10 mouse cellular contexts compared by ENCODE assay signal in genomic region chr4:114997051-114997450, GRCm38 (mm10). TPM values are rescaled to one million over a fixed set of nuclear protein-coding genes. Genes with fewer than 3 reads are reported as not detected.
DNase-seq lines count a peak whose midpoint lies in the region; ATAC-seq and TF ChIP-seq lines count a peak whose summit lies in the region.
"Had no signal": no experiment of that assay in that cellular context is flagged by ENCODE, and none has a peak within 500 bp of the region (broad histone marks: within the 10 kb centered on the region; RNA-seq: fewer than 3 reads in every experiment).

No protein-coding gene starts in this region.

- H3K79me2 ChIP-seq in MEL (ENCODE audit: control insufficient read depth, insufficient read depth, low read length, poor library complexity): peaks cover 14% of the 10 kb centered on the region

- H3K27ac ChIP-seq in limb, embryonic 14.5 days (replicated peaks; ENCODE audit: low read depth, low read length): no peak overlapping the region
- H3K27ac ChIP-seq in limb, embryonic 10.5 days: no peak overlapping the region
- H3K27ac ChIP-seq in MEL (ENCODE audit: control insufficient read depth, low read depth, low read length): no peak overlapping the region
- H3K27ac ChIP-seq: heart, embryonic 13.5 days; macrophage had no signal

- TF ChIP-seq CTCF in MEL (IDR thresholded peaks at IDR 0.05 in 2 of 3, conservative IDR thresholded peaks at IDR 0.05 in 1 of 3; ENCODE audit: control insufficient read depth in 1 of 3, insufficient read depth in 1 of 3, low read depth in 2 of 3, low read length in 3 of 3, poor library complexity in 1 of 3, severe bottlenecking in 1 of 3): peak in 2 of 3 experiments; percentile 54 to 67; a peak in 4 of 6 replicates

- no peaks in the 10 kb centered on the region for H3K36me3 ChIP-seq in limb, embryonic 14.5 days (ENCODE audit: control insufficient read depth, insufficient read depth, low read length)
- no peaks in the 10 kb centered on the region for H3K36me3 ChIP-seq in limb, embryonic 10.5 days
- H3K36me3 ChIP-seq in MEL (ENCODE audit: control insufficient read depth in 1 of 2, insufficient read depth in 2 of 2, low read length in 2 of 2): peaks cover 0 to 19% of the 10 kb centered on the region in 2 experiments; a peak in 2 of 4 replicates
- H3K36me3 ChIP-seq: heart, embryonic 13.5 days had no signal

- no peak overlapping the region for H3K9ac ChIP-seq in limb, embryonic 14.5 days (ENCODE audit: low read depth, low read length, severe bottlenecking)
- peak overlapping the region; percentile 26; the same call in 1 of the 2 replicates for H3K9ac ChIP-seq in MEL (ENCODE audit: control insufficient read depth, low read depth, low read length, poor library complexity, severe bottlenecking)
- H3K9ac ChIP-seq: heart, embryonic 13.5 days had no signal

- TF ChIP-seq RAD21 in MEL (IDR thresholded peaks at IDR 0.05; ENCODE audit: low read depth, low read length): peak; percentile 56

- H3K4me1 ChIP-seq in limb, embryonic 14.5 days (ENCODE audit: control insufficient read depth, insufficient read depth, low read length): peaks cover 12% of the 10 kb centered on the region
- peaks cover 15% of the 10 kb centered on the region for H3K4me1 ChIP-seq in limb, embryonic 10.5 days
- H3K4me1 ChIP-seq in MEL (ENCODE audit: control insufficient read depth in 1 of 2, insufficient read depth in 2 of 2, low read length in 2 of 2): peaks cover 1 to 15% of the 10 kb centered on the region in 2 experiments; a peak in 3 of 4 replicates

- H3K4me2 ChIP-seq in limb, embryonic 14.5 days (replicated peaks; ENCODE audit: low read depth, low read length, severe bottlenecking): no peak overlapping the region
- H3K4me2 ChIP-seq: heart, embryonic 13.5 days had no signal

- WGBS in limb, embryonic 14.5 days: 61% methylated on average over 3 of the region's 3 CpGs
- WGBS in limb, embryonic 10.5 days: 57% methylated on average over 3 of the region's 3 CpGs

- H3K9me3 ChIP-seq in limb, embryonic 14.5 days (ENCODE audit: control insufficient read depth, low read length): no peaks in the 10 kb centered on the region
- no peaks in the 10 kb centered on the region for H3K9me3 ChIP-seq in limb, embryonic 10.5 days (replicated peaks)
- no peaks in the 10 kb centered on the region for H3K9me3 ChIP-seq in MEL (replicated peaks; ENCODE audit: insufficient read depth, low read length)
- H3K9me3 ChIP-seq: heart, embryonic 13.5 days had no signal

- peak; percentile 23 for DNase-seq in embryo, embryonic 10 days (ENCODE audit: low spot score)
- DNase-seq in embryo, embryonic 9.5 days (ENCODE audit: extremely low spot score): no peak
- peak; percentile 18 for DNase-seq in limb, embryonic 14.5 days (ENCODE audit: low spot score)
- no peak for DNase-seq in limb, embryonic 10.5 days (ENCODE audit: low spot score)
- DNase-seq in MEL (ENCODE audit: low read depth, low spot score): peak; percentile 68
- peak; percentile 6 to 54 for DNase-seq in heart, postnatal 14 days
- peak; percentile 67 for DNase-seq in retina, embryonic 14.5 days (ENCODE audit: low spot score)
- no peak for DNase-seq in urinary bladder, postnatal 10 days (ENCODE audit: low spot score)

- ATAC-seq in limb, embryonic 14.5 days (ENCODE audit: low FRiP score, low read depth): no peak

- intact Hi-C loops in heart, postnatal 14 days (cut with DNase I): loop anchor here (5.0 kb wide), 1 partner anchor 90 kb away; the partner anchor contains the start of gene Pdzk1ip1

- no peak; a peak in 1 of 4 replicates for TF ChIP-seq EP300 in MEL (IDR thresholded peaks at IDR 0.05; ENCODE audit: low read depth in 1 of 2, low read length in 2 of 2)

- H3K27me3 ChIP-seq in limb, embryonic 14.5 days (ENCODE audit: control insufficient read depth, insufficient read depth, low read length): no peaks in the 10 kb centered on the region
- peaks cover 7% of the 10 kb centered on the region; the same call in 1 of the 2 replicates for H3K27me3 ChIP-seq in limb, embryonic 10.5 days (ENCODE audit: low read depth, poor library complexity, severe bottlenecking)
- no peaks in the 10 kb centered on the region for H3K27me3 ChIP-seq in MEL (ENCODE audit: control insufficient read depth in 1 of 2, insufficient read depth in 2 of 2, low read length in 2 of 2)

- TF ChIP-seq POLR2A in limb, embryonic 14.5 days (IDR thresholded peaks at IDR 0.05; ENCODE audit: borderline replicate concordance, extremely low read depth, insufficient read depth, insufficient read length): no peak
- TF ChIP-seq POLR2A in MEL (IDR thresholded peaks at IDR 0.05; ENCODE audit: control insufficient read depth in 1 of 2, insufficient read depth in 1 of 2, low read depth in 1 of 2, low read length in 2 of 2, poor library complexity in 1 of 2): no peak

- no peak overlapping the region for H3K4me3 ChIP-seq in limb, embryonic 14.5 days (replicated peaks; ENCODE audit: low read length)
- no peak overlapping the region for H3K4me3 ChIP-seq in limb, embryonic 10.5 days
- H3K4me3 ChIP-seq in MEL (ENCODE audit: control insufficient read depth in 1 of 2, insufficient read depth in 1 of 2, low read depth in 2 of 2, low read length in 2 of 2): no peak overlapping the region
- H3K4me3 ChIP-seq: heart, embryonic 13.5 days had no signal

TF ChIP-seq in MEL, 35 proteins besides CTCF, POLR2A, EP300 and RAD21:
- TF ChIP-seq MYB (IDR thresholded peaks at IDR 0.05; ENCODE audit: low read depth, low read length) (no peak), TAL1 (IDR thresholded peaks at IDR 0.05; ENCODE audit: low read length) (no peak), ZC3H11A (IDR thresholded peaks at IDR 0.05; ENCODE audit: low read depth, low read length) (0 out of 2 replicates have a peak, but pooled peaks have one; percentile 13), NRF1 (IDR thresholded peaks at IDR 0.05; ENCODE audit: insufficient read depth, low read depth, low read length, poor library complexity, severe bottlenecking) (no peak), HCFC1 (IDR thresholded peaks at IDR 0.05; ENCODE audit: low read depth, low read length) (0 out of 2 replicates have a peak, but pooled peaks have one; percentile 41), KAT2A (conservative IDR thresholded peaks at IDR 0.05; ENCODE audit: low read depth, low read length) (no peak), GABPA (IDR thresholded peaks at IDR 0.05; ENCODE audit: low read depth, low read length) (no peak), SIN3A (IDR thresholded peaks at IDR 0.05; ENCODE audit: low read length) (peak; percentile 49; the same call in 1 of the 2 replicates), MYC (IDR thresholded peaks at IDR 0.05; ENCODE audit: low read depth, low read length) (0 out of 2 replicates have a peak, but pooled peaks have one; percentile 56), SMC3 (IDR thresholded peaks at IDR 0.05; ENCODE audit: low read depth, low read length) (peak; percentile 59), JUND (IDR thresholded peaks at IDR 0.05; ENCODE audit: low read depth, low read length) (no peak), BHLHE40 (IDR thresholded peaks at IDR 0.05; ENCODE audit: borderline replicate concordance, low read depth, low read length) (no peak), ZMIZ1 (IDR thresholded peaks at IDR 0.05; ENCODE audit: low read depth, low read length) (no peak), MAFK (IDR thresholded peaks at IDR 0.05; ENCODE audit: borderline replicate concordance, low read depth, low read length) (no peak)

RNA-seq across cellular contexts. Expression of gene Stil, which starts 2.9 kb away (rescaled TPM):
- 16.2 and 18.0 TPM in 2 replicates for polyA plus RNA-seq in limb, embryonic 14.5 days (2012; rRNA removed)
- polyA plus RNA-seq in limb, embryonic 14.5 days (2014; fragmentation: Nextera tagmentation; extraction: Ambion mirVana): 11.5 and 12.8 TPM in 2 replicates
- 16.9 and 19.8 TPM in 2 replicates for polyA plus RNA-seq in limb, embryonic 10.5 days (2016; fragmentation: Nextera tagmentation; extraction: Ambion mirVana)
- 5.0 and 5.9 TPM in 2 replicates for total RNA-seq in MEL (2012; rRNA removed)
- polyA plus RNA-seq in MEL (2012; ENCODE audit: insufficient read depth in 1 of 2, insufficient read length in 2 of 2, low read depth in 1 of 2, low replicate concordance in 2 of 2, missing spikeins in 1 of 2): 1 to 10 TPM in 1 of 2 experiments, not detected in 1; 9.1 TPM
- total RNA-seq in heart, postnatal 14 days (2021): 1 to 10 TPM in 1 of 2 experiments, under 1 TPM in 1; 0.67 to 1.5 TPM

RNA-seq across cellular contexts. Expression of gene Cmpk1, which starts 10.0 kb away (rescaled TPM):
- 37.0 and 42.4 TPM in 2 replicates for polyA plus RNA-seq in limb, embryonic 14.5 days (2012; rRNA removed)
- 103 and 120 TPM in 2 replicates for polyA plus RNA-seq in limb, embryonic 14.5 days (2014; fragmentation: Nextera tagmentation; extraction: Ambion mirVana)
- polyA plus RNA-seq in limb, embryonic 10.5 days (2016; fragmentation: Nextera tagmentation; extraction: Ambion mirVana): 61.3 and 69.6 TPM in 2 replicates
- total RNA-seq in MEL (2012; rRNA removed): 28.7 and 33.4 TPM in 2 replicates
- polyA plus RNA-seq in MEL (2012; ENCODE audit: insufficient read depth in 1 of 2, insufficient read length in 2 of 2, low read depth in 1 of 2, low replicate concordance in 2 of 2, missing spikeins in 1 of 2): 10 to 100 TPM in 1 of 2 experiments, not detected in 1; 33.7 TPM
- 10 to 100 TPM; 43.7 to 46.9 TPM for total RNA-seq in heart, postnatal 14 days (2021)

RNA-seq across cellular contexts. Expression of gene Tal1, which starts 59.2 kb away (rescaled TPM):
- 3.4 and 4.4 TPM in 2 replicates for polyA plus RNA-seq in limb, embryonic 14.5 days (2012; rRNA removed)
- polyA plus RNA-seq in limb, embryonic 14.5 days (2014; fragmentation: Nextera tagmentation; extraction: Ambion mirVana): 1.6 and 1.7 TPM in 2 replicates
- polyA plus RNA-seq in limb, embryonic 10.5 days (2016; fragmentation: Nextera tagmentation; extraction: Ambion mirVana): 1.7 TPM in 2 replicates
- total RNA-seq in MEL (2012; rRNA removed): 21.2 and 34.9 TPM in 2 replicates
- 10 to 100 TPM in 1 of 2 experiments, not detected in 1; 48.9 TPM for polyA plus RNA-seq in MEL (2012; ENCODE audit: insufficient read depth in 1 of 2, insufficient read length in 2 of 2, low read depth in 1 of 2, low replicate concordance in 2 of 2, missing spikeins in 1 of 2)
- total RNA-seq in heart, postnatal 14 days (2021): 1 to 10 TPM; 4.9 to 6.3 TPM

Comparison
In these comparisons a context has a peak if more than half of its experiments do, and no peak if none do; other contexts are left out.
1. DNase-seq: peak in embryo, embryonic 10 days (single experiment), limb, embryonic 14.5 days (single experiment), MEL (single experiment), heart, postnatal 14 days (2 of 2) and retina, embryonic 14.5 days (single experiment); none in embryo, embryonic 9.5 days (single experiment), limb, embryonic 10.5 days (single experiment) and urinary bladder, postnatal 10 days (single experiment).